Comparison of ENCODE assay signal across 8 mouse cellular contexts in genomic region chr17:28800281-28800670, GRCm38 (mm10). TPM values are rescaled to one million over a fixed set of nuclear protein-coding genes. Genes with fewer than 3 reads are reported as not detected.
A peak's percentile ranks its signal among the peaks of the same experiment; 100 is the strongest.
DNase-seq lines count a peak whose midpoint lies in the region; ATAC-seq and TF ChIP-seq lines count a peak whose summit lies in the region.

No protein-coding gene starts in this region.

- no peaks in the 10 kb centered on the region for H3K9me3 ChIP-seq in hindbrain, embryonic 14.5 days (ENCODE audit: control insufficient read depth, low read length)
- no peaks in the 10 kb centered on the region; the same call in 1 of the 2 replicates for H3K9me3 ChIP-seq in midbrain, embryonic 10.5 days (replicated peaks)

- peaks cover 9% of the 10 kb centered on the region; the same call in 1 of the 2 replicates for H3K4me1 ChIP-seq in bone marrow macrophage, adult 2 months (ENCODE audit: control insufficient read depth, insufficient read depth, low read length)
- H3K4me1 ChIP-seq in hindbrain, embryonic 14.5 days (replicated peaks; ENCODE audit: control insufficient read depth, insufficient read depth, low read length), result peaks cover 27% of the 10 kb centered on the region
- H3K4me1 ChIP-seq in midbrain, embryonic 10.5 days, result peaks cover 34% of the 10 kb centered on the region

- DNase-seq in kidney, adult 18-20 months, result peak; percentile 5
- no peak for DNase-seq in kidney, postnatal 10 days
- peak; percentile 36 for DNase-seq in hindbrain, embryonic 14.5 days (ENCODE audit: low spot score)
- no peak for DNase-seq in midbrain, embryonic 10.5 days (ENCODE audit: low spot score)
- no peak for DNase-seq in layer of hippocampus, adult 11-12 months (ENCODE audit: low spot score)
- DNase-seq in thymus, postnatal 10 days (ENCODE audit: low spot score in 2 of 2), result no peak
- DNase-seq in thymus, postnatal 4 days, result no peak

- peak overlapping the region; percentile 59 for H3K4me3 ChIP-seq in bone marrow macrophage, adult 2 months (ENCODE audit: insufficient read depth, low read length)
- peak overlapping the region; percentile 72 for H3K4me3 ChIP-seq in hindbrain, embryonic 14.5 days (replicated peaks; ENCODE audit: low read length)
- H3K4me3 ChIP-seq in midbrain, embryonic 10.5 days, result peak overlapping the region; percentile 88

- H3K4me2 ChIP-seq in hindbrain, embryonic 14.5 days (replicated peaks), result peak overlapping the region; percentile 91

- H3K9ac ChIP-seq in hindbrain, embryonic 14.5 days, result peak overlapping the region; percentile 99

- TF ChIP-seq CTCF in bone marrow macrophage, adult 2 months (IDR thresholded peaks at IDR 0.05; ENCODE audit: low read depth, low read length), result no peak

- no peaks in the 10 kb centered on the region for H3K27me3 ChIP-seq in hindbrain, embryonic 14.5 days (ENCODE audit: control insufficient read depth, insufficient read depth, low read length)
- H3K27me3 ChIP-seq in midbrain, embryonic 10.5 days (ENCODE audit: low read depth, poor library complexity, severe bottlenecking), result no peaks in the 10 kb centered on the region

- no peak for TF ChIP-seq POLR2A in bone marrow macrophage, adult 2 months (IDR thresholded peaks at IDR 0.05; ENCODE audit: borderline replicate concordance, low read depth, low read length)

- no peak; the same call in 1 of the 2 replicates for ATAC-seq in hindbrain, embryonic 14.5 days (ENCODE audit: low FRiP score)

- under 1% methylated on average over 15 of the region's 15 CpGs for WGBS in hindbrain, embryonic 14.5 days
- under 1% methylated on average over 15 of the region's 15 CpGs for WGBS in midbrain, embryonic 10.5 days

- H3K27ac ChIP-seq in bone marrow macrophage, adult 2 months (ENCODE audit: insufficient read depth, low read depth, low read length), result no peak overlapping the region
- peak overlapping the region; percentile 99 for H3K27ac ChIP-seq in hindbrain, embryonic 14.5 days
- peak overlapping the region; percentile 100 for H3K27ac ChIP-seq in midbrain, embryonic 10.5 days (replicated peaks)

- no peaks in the 10 kb centered on the region for H3K36me3 ChIP-seq in hindbrain, embryonic 14.5 days (replicated peaks; ENCODE audit: control insufficient read depth, insufficient read depth)
- H3K36me3 ChIP-seq in midbrain, embryonic 10.5 days, result peaks cover 13% of the 10 kb centered on the region; the same call in 1 of the 2 replicates

RNA-seq across cellular contexts. Expression of gene Brpf3, which starts 0.6 kb away (rescaled TPM):
- polyA plus RNA-seq in bone marrow macrophage, adult 2 months (2012; ENCODE audit: insufficient read depth, insufficient read length, missing spikeins), result 29.1 and 34.3 TPM in 2 replicates
- 8.0 and 8.9 TPM in 2 replicates for polyA plus RNA-seq in hindbrain, embryonic 14.5 days (2014; fragmentation: Nextera tagmentation; extraction: Ambion mirVana)
- 8.3 and 9.1 TPM in 2 replicates for polyA plus RNA-seq in midbrain, embryonic 10.5 days (2016; fragmentation: Nextera tagmentation; extraction: Ambion mirVana)

RNA-seq across cellular contexts. Expression of gene Mapk13, which starts 31.2 kb away (rescaled TPM):
- 0.27 TPM in 1 of 2 replicates, not detected in the other for polyA plus RNA-seq in bone marrow macrophage, adult 2 months (2012; ENCODE audit: insufficient read depth, insufficient read length, missing spikeins)
- polyA plus RNA-seq in hindbrain, embryonic 14.5 days (2014; fragmentation: Nextera tagmentation; extraction: Ambion mirVana), result 0.56 and 1.6 TPM in 2 replicates
- 2.3 and 4.0 TPM in 2 replicates for polyA plus RNA-seq in midbrain, embryonic 10.5 days (2016; fragmentation: Nextera tagmentation; extraction: Ambion mirVana)

RNA-seq across cellular contexts. Expression of gene Pnpla1, which starts 57.9 kb away (rescaled TPM):
- polyA plus RNA-seq in bone marrow macrophage, adult 2 months (2012; ENCODE audit: insufficient read depth, insufficient read length, missing spikeins), result 0.44 and 0.83 TPM in 2 replicates
- 0.07 TPM in 1 of 2 replicates, not detected in the other for polyA plus RNA-seq in hindbrain, embryonic 14.5 days (2014; fragmentation: Nextera tagmentation; extraction: Ambion mirVana)
- polyA plus RNA-seq in midbrain, embryonic 10.5 days (2016; fragmentation: Nextera tagmentation; extraction: Ambion mirVana), result not detected in 2 replicates

Comparison
In these comparisons a context has a peak if more than half of its experiments do, and no peak if none do; other contexts are left out.
1. DNase-seq: peak in kidney, adult 18-20 months (single experiment) and hindbrain, embryonic 14.5 days (single experiment); none in kidney, postnatal 10 days (single experiment), midbrain, embryonic 10.5 days (single experiment), layer of hippocampus, adult 11-12 months (single experiment), thymus, postnatal 10 days (0 of 2) and thymus, postnatal 4 days (single experiment).
2. Peak in every context shown above with its lines, with median percentiles within 50 percentile points of each other: H3K4me3 ChIP-seq.